Mouse (Mus musculus): Measurements from ENCODE around the gene Gucy2g. TPM values are rescaled to one million over a fixed set of nuclear protein-coding genes. Genes with fewer than 3 reads are reported as not detected.
A peak's percentile ranks its signal among the peaks of the same experiment; 100 is the strongest.

Gucy2g gene
- polyA plus RNA-seq, 1 experiment from 2014 or later, result 0.06 TPM

DNA sequence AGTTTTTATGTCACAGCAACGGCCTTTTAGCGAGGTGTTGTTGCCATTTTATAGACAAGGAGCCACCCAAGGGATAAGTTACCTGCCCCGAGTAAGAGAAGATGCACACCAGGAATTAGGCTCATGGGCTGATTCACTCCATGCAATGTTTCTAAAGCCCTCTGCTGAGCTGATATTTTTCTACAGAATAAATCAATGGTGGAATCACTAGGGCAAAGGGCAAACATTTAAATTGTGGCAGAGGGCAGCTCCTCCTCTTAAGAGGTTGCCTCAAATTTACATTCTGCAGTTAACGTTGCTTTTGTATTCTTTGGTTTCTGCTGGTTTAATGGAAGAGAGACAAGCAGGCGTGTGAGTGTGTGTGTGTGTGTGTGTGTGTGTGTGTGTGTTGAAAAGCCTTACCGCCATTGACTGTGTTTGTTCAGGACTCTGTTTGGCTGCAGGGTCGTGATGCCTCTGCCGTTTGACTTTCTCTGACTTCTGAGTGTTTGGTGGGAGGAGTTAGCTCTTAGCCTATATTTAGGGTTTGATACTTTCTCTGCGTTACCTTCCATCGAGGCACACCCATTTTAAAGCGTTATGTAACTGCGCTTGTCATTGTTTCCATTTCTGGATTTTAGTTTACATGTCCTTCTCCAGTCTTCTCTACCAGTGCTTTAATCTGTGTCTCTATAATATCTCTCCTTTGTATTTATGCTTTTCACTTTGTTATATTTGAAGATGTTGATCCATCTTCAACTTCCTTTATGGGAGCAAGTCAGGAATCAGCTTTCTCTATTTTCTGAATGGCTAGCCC, 19.6 kb upstream of the Gucy2g start:
- 70% methylated on average over 12 of the region's 12 CpGs for WGBS
- Histone ChIP-seq H3K9me3 (no peaks in the 10 kb centered on the region), H3K36me3 (no peaks in the 10 kb centered on the region), H3K27ac (no peak overlapping the region), H3K4me1 (no peaks in the 10 kb centered on the region), H3K4me3 (no peak overlapping the region), H3K27me3 (no peaks in the 10 kb centered on the region), H3K4me2 (no peak overlapping the region), H3K9ac (no peak overlapping the region)
- no peak for ATAC-seq (ENCODE audit: insufficient number of reproducible peaks, low FRiP score, low TSS enrichment, low read depth)

DNA sequence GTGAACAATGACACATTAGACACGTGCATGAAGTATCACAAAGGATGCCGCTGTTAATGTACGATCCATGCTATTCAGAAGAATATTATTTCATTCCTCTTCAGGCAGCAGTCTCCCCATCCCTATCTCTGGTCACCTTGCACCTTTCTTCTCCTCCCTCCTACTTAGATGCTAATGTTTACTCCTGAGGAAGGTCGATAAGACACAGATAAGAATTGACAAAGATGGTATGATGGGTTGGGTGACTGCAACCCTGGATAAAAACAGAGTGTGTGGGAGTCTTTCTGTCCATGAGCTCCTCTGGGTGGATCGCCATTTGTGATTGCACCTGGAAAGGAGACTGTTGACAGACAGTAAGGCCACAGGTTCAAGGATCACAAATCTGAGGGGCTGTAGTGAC, 17.5 kb upstream of the Gucy2g start:
- no peak overlapping the region for H3K27ac ChIP-seq
- no peaks in the 10 kb centered on the region for H3K9me3 ChIP-seq
- no peak for ATAC-seq (ENCODE audit: insufficient number of reproducible peaks, low FRiP score, low TSS enrichment, low read depth)
- H3K9ac ChIP-seq, result no peak overlapping the region
- 85% methylated on average over 5 of the region's 5 CpGs for WGBS
- no peaks in the 10 kb centered on the region for H3K36me3 ChIP-seq
- H3K4me3 ChIP-seq, result no peak overlapping the region
- peaks cover 11% of the 10 kb centered on the region; the same call in 1 of the 2 replicates for H3K4me1 ChIP-seq
- no peaks in the 10 kb centered on the region for H3K27me3 ChIP-seq
- H3K4me2 ChIP-seq, result no peak overlapping the region

DNA sequence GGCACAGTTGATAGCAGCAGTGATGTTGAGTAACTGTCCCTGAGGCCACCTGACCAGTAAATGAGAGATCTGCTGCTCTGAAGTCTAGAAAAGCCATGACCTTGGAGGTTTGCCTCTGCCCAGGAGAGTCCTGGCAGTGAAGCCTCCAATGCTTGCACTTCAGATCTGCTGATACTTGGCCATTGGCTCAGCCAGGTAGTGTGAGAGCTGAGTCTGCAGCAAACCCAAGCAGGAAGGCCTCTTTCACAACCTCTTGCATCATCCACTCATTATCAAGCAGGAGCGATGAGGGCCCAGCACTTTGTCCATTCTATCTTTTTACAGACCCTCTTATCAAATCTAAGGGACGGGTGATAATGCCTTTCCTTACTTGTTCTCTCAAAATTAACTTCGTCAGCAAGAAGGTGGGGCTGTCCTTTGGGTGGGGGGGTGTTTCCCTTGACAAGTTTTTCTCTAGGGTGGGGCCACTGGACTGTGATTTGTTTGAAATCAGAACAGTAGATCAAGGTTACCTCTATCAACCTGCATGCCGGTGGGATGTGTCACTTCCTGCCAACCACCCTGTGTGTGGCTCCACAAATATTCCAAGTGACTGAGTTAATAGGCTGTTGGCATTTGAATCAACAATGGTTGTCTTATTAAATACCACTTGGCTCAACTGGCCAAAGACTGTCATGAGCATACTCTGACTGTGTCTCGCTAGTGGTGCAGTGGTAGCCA, 16.8 kb upstream of the Gucy2g start:
- Histone ChIP-seq H3K4me1 (peaks cover 11% of the 10 kb centered on the region; the same call in 1 of the 2 replicates), H3K4me2 (no peak overlapping the region), H3K36me3 (no peaks in the 10 kb centered on the region), H3K27ac (no peak overlapping the region), H3K9me3 (no peaks in the 10 kb centered on the region), H3K9ac (no peak overlapping the region), H3K27me3 (no peaks in the 10 kb centered on the region), H3K4me3 (no peak overlapping the region)
- 82% methylated on average over 5 of the region's 5 CpGs for WGBS
- no peak for ATAC-seq (ENCODE audit: insufficient number of reproducible peaks, low FRiP score, low TSS enrichment, low read depth)

- H3K9ac ChIP-seq, result no peak overlapping the region
- ATAC-seq (ENCODE audit: insufficient number of reproducible peaks, low FRiP score, low TSS enrichment, low read depth), result no peak
- peaks cover 11% of the 10 kb centered on the region; the same call in 1 of the 2 replicates for H3K4me1 ChIP-seq
- no peaks in the 10 kb centered on the region for H3K36me3 ChIP-seq
- H3K9me3 ChIP-seq, result no peaks in the 10 kb centered on the region
- 75% methylated on average over 9 of the region's 9 CpGs for WGBS
- no peak overlapping the region for H3K4me3 ChIP-seq
- no peaks in the 10 kb centered on the region for H3K27me3 ChIP-seq
- H3K4me2 ChIP-seq, result no peak overlapping the region
- no peak overlapping the region for H3K27ac ChIP-seq
Observed at GRCm38 (mm10) chr19:55256156-55256555, 15.1 kb upstream of the Gucy2g start.

GRCm38 (mm10) chr19:55254513-55255016, 13.5 kb upstream of the Gucy2g start:
- no peaks in the 10 kb centered on the region for H3K27me3 ChIP-seq
- peak overlapping the region; percentile 86 for H3K27ac ChIP-seq
- no peak for ATAC-seq (ENCODE audit: insufficient number of reproducible peaks, low FRiP score, low TSS enrichment, low read depth)
- H3K4me2 ChIP-seq, result peak overlapping the region; percentile 94
- H3K9ac ChIP-seq, result peak overlapping the region; percentile 63; the same call in 1 of the 2 replicates
- WGBS, result 15% methylated on average over 5 of the region's 5 CpGs
- peak overlapping the region; percentile 67 for H3K4me3 ChIP-seq
- H3K4me1 ChIP-seq, result peaks cover 11% of the 10 kb centered on the region; the same call in 1 of the 2 replicates
- no peaks in the 10 kb centered on the region for H3K9me3 ChIP-seq
- no peaks in the 10 kb centered on the region for H3K36me3 ChIP-seq

- Histone ChIP-seq H3K4me1 (peaks cover 11% of the 10 kb centered on the region; the same call in 1 of the 2 replicates), H3K27me3 (no peaks in the 10 kb centered on the region), H3K9ac (peak overlapping the region; percentile 63), H3K27ac (peak overlapping the region; percentile 86), H3K4me3 (peak overlapping the region; percentile 67), H3K9me3 (no peaks in the 10 kb centered on the region), H3K36me3 (no peaks in the 10 kb centered on the region), H3K4me2 (peak overlapping the region; percentile 94)
- under 1% methylated on average over 32 of the region's 32 CpGs for WGBS
- peak; percentile 52; the same call in 1 of the 2 replicates for ATAC-seq (ENCODE audit: insufficient number of reproducible peaks, low FRiP score, low TSS enrichment, low read depth)
Observed at GRCm38 (mm10) chr19:55253570-55254441, 12.8 kb upstream of the Gucy2g start.

DNA sequence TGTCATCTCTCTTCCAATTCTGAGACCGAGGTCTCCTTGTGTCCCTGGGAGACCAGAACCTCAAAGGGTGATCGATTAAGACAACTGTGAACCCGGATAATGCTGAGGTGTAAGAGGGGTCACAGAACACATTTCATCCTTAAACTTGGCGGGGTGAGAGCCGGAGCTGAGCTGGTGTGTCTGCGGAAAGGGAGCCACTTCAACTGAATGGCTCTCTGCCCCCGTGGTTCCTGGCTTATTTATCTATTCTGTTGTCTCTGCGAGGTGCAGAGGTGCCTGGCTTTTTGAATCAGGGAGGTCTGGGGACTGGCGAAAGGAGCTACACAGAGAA, 12.2 kb upstream of the Gucy2g start:
- WGBS, result 6% methylated on average over 9 of the region's 9 CpGs

GRCm38 (mm10) chr19:55251383-55252124, 10.5 kb upstream of the Gucy2g start, which contains the start of gene Acsl5:
Acsl5 (plus strand) TSS chr19:55251938.
- Histone ChIP-seq H3K27ac (no peak within 1 kb of the TSS), H3K9ac (no peak within 1 kb of the TSS), H3K4me2 (no peak within 1 kb of the TSS), H3K4me1 (peaks cover 11% of the 10 kb centered on the region; the same call in 1 of the 2 replicates), H3K27me3 (no peaks in the 10 kb centered on the region), H3K36me3 (no peaks in the 10 kb centered on the region), H3K9me3 (no peaks in the 10 kb centered on the region), H3K4me3 (no peak within 1 kb of the TSS)
- ATAC-seq (ENCODE audit: insufficient number of reproducible peaks, low FRiP score, low TSS enrichment, low read depth), result no peak
- WGBS, result 93% methylated on average over 9 of the region's 9 CpGs

More for the DNA sequence above, 12.2 kb upstream of the Gucy2g start:
- peak overlapping the region; percentile 94 for H3K4me2 ChIP-seq
- H3K27ac ChIP-seq, result peak overlapping the region; percentile 86
- no peaks in the 10 kb centered on the region for H3K9me3 ChIP-seq
- peak overlapping the region; percentile 67 for H3K4me3 ChIP-seq
- no peak for ATAC-seq (ENCODE audit: insufficient number of reproducible peaks, low FRiP score, low TSS enrichment, low read depth)
- no peaks in the 10 kb centered on the region for H3K36me3 ChIP-seq
- no peaks in the 10 kb centered on the region for H3K27me3 ChIP-seq
- H3K9ac ChIP-seq, result peak overlapping the region; percentile 63; the same call in 1 of the 2 replicates
- peaks cover 11% of the 10 kb centered on the region; the same call in 1 of the 2 replicates for H3K4me1 ChIP-seq

- WGBS, result 81% methylated on average over 5 of the region's 5 CpGs
- ATAC-seq (ENCODE audit: insufficient number of reproducible peaks, low FRiP score, low TSS enrichment, low read depth), result no peak
- Histone ChIP-seq H3K4me3 (no peak overlapping the region), H3K4me2 (no peak overlapping the region), H3K9ac (no peak overlapping the region), H3K4me1 (peaks cover 11% of the 10 kb centered on the region; the same call in 1 of the 2 replicates), H3K27ac (no peak overlapping the region), H3K9me3 (no peaks in the 10 kb centered on the region), H3K36me3 (no peaks in the 10 kb centered on the region), H3K27me3 (no peaks in the 10 kb centered on the region)
Observed at GRCm38 (mm10) chr19:55250451-55250850, 9.4 kb upstream of the Gucy2g start.

- WGBS, result 64% methylated on average over 9 of the region's 9 CpGs
- Histone ChIP-seq H3K27me3 (no peaks in the 10 kb centered on the region), H3K4me3 (no peak overlapping the region)
Observed at GRCm38 (mm10) chr19:55247991-55248520, 7.0 kb upstream of the Gucy2g start.

More at GRCm38 (mm10) chr19:55247991-55248520, 7.0 kb upstream of the Gucy2g start:
- H3K9me3 ChIP-seq, result no peaks in the 10 kb centered on the region
- no peak overlapping the region for H3K27ac ChIP-seq
- H3K4me2 ChIP-seq, result no peak overlapping the region
- H3K36me3 ChIP-seq, result no peaks in the 10 kb centered on the region
- no peaks in the 10 kb centered on the region for H3K4me1 ChIP-seq
- no peak for ATAC-seq (ENCODE audit: insufficient number of reproducible peaks, low FRiP score, low TSS enrichment, low read depth)
- no peak overlapping the region for H3K9ac ChIP-seq
